ENCODE assay signal across 24 mouse cellular contexts in genomic region chr9:20685081-20685861, GRCm38 (mm10). TPM values are rescaled to one million over a fixed set of nuclear protein-coding genes. Genes with fewer than 3 reads are reported as not detected.
DNase-seq lines count a peak whose midpoint lies in the region; ATAC-seq and TF ChIP-seq lines count a peak whose summit lies in the region.
"Had no signal": no experiment of that assay in that cellular context is flagged by ENCODE, and none has a peak within 500 bp of the region (broad histone marks: within the 10 kb centered on the region; RNA-seq: fewer than 3 reads in every experiment).

No protein-coding gene starts in this region.

- H3K79me2 ChIP-seq in CH12.LX (replicated peaks; ENCODE audit: control insufficient read depth, extremely low read depth, insufficient read depth, poor library complexity, severe bottlenecking): no peaks in the 10 kb centered on the region

- dilution Hi-C loops in CH12.LX (cut with MboI; ENCODE audit: extremely low pct_ligation_motif_present, extremely low pct_unique_long_range_greater_than_20kb, low sequenced_read_pairs): no loop called here

- in situ Hi-C loops in CH12.LX (cut with MboI; ENCODE audit: low pct_ligation_motif_present, low pct_unique_long_range_greater_than_20kb, low sequenced_read_pairs): no loop called here

- no peak overlapping the region for H3K4me3 ChIP-seq in CH12.LX (replicated peaks in 1 of 3; ENCODE audit: low read depth in 2 of 3, low read length in 2 of 3, poor library complexity in 1 of 3)
- H3K4me3 ChIP-seq in forebrain, embryonic 16.5 days (replicated peaks; ENCODE audit: low read length): no peak overlapping the region
- H3K4me3 ChIP-seq: forebrain, embryonic 12.5 days; hindbrain, embryonic 12.5 days; neural tube, embryonic 13.5 days; stomach, embryonic 15.5 days had no signal

- intact Hi-C loops in left cerebral cortex, postnatal 36 days (cut with DNase I): loop anchor here (5.0 kb wide), 1 partner anchor 42 kb away; no protein-coding TSS in a partner anchor

- TF ChIP-seq CTCF in CH12.LX (conservative IDR thresholded peaks at IDR 0.05 in 1 of 2, IDR thresholded peaks at IDR 0.05 in 1 of 2; ENCODE audit: low read depth in 2 of 2, low read length in 2 of 2): no peak

- H3K36me3 ChIP-seq in CH12.LX (replicated peaks in 1 of 2; ENCODE audit: control insufficient read depth in 1 of 2, insufficient read depth in 1 of 2, low read length in 1 of 2): no peaks in the 10 kb centered on the region
- H3K36me3 ChIP-seq in forebrain, embryonic 16.5 days (ENCODE audit: control insufficient read depth, insufficient read depth): no peaks in the 10 kb centered on the region
- H3K36me3 ChIP-seq: forebrain, embryonic 12.5 days; hindbrain, embryonic 12.5 days; neural tube, embryonic 13.5 days; stomach, embryonic 15.5 days had no signal

- no peak for TF ChIP-seq EP300 in CH12.LX (IDR thresholded peaks at IDR 0.05; ENCODE audit: low read length)

- peak; percentile 42 for DNase-seq in layer of hippocampus, adult 11-12 months (ENCODE audit: low spot score)
- no peak for DNase-seq in layer of hippocampus, adult 9-10 months (ENCODE audit: low spot score)
- DNase-seq in CH12.LX (ENCODE audit: extremely low read depth): no peak
- DNase-seq in frontal cortex, postnatal 10 days (ENCODE audit: low spot score in 2 of 2): peak; percentile 51 to 62
- peak; percentile 74 to 76 for DNase-seq in left cerebral cortex, postnatal 36 days (ENCODE audit: low spot score in 2 of 2)
- DNase-seq in spleen, postnatal 4 days (ENCODE audit: low spot score in 2 of 2): no peak
- DNase-seq in embryo, embryonic 9.5 days (ENCODE audit: extremely low spot score): no peak
- DNase-seq: adrenal gland, postnatal 25 days; B cell, adult 2 months; cerebellum, adult 9-11 months; embryo, embryonic 11 days; gastrocnemius, postnatal 14 days; kidney, adult 8-10 months; liver; lung, adult 2 months; lung, postnatal 36 days had no signal

- H3K27me3 ChIP-seq in CH12.LX (replicated peaks): peaks cover 4% of the 10 kb centered on the region
- H3K27me3 ChIP-seq in forebrain, embryonic 16.5 days (replicated peaks; ENCODE audit: control insufficient read depth, insufficient read depth, low read length): no peaks in the 10 kb centered on the region
- H3K27me3 ChIP-seq: hindbrain, embryonic 12.5 days; neural tube, embryonic 13.5 days; stomach, embryonic 15.5 days had no signal

- no peaks in the 10 kb centered on the region for H3K9me3 ChIP-seq in CH12.LX (replicated peaks; ENCODE audit: low read length)
- no peaks in the 10 kb centered on the region for H3K9me3 ChIP-seq in forebrain, embryonic 16.5 days (ENCODE audit: control insufficient read depth, low read length)
- H3K9me3 ChIP-seq: forebrain, embryonic 12.5 days; hindbrain, embryonic 12.5 days; neural tube, embryonic 13.5 days; stomach, embryonic 15.5 days had no signal

- peaks cover 0 to 9% of the 10 kb centered on the region in 2 experiments; a peak in 3 of 4 replicates for H3K4me1 ChIP-seq in CH12.LX (ENCODE audit: control insufficient read depth in 1 of 2, insufficient read depth in 2 of 2)
- H3K4me1 ChIP-seq in forebrain, embryonic 16.5 days (replicated peaks; ENCODE audit: control insufficient read depth, insufficient read depth, low read length): peaks cover 12% of the 10 kb centered on the region
- H3K4me1 ChIP-seq: stomach, embryonic 15.5 days had no signal

- H3K9ac ChIP-seq in CH12.LX (ENCODE audit: insufficient read depth, low read depth): no peak overlapping the region
- no peak overlapping the region for H3K9ac ChIP-seq in forebrain, embryonic 16.5 days (replicated peaks; ENCODE audit: low read depth, low read length)
- H3K9ac ChIP-seq: forebrain, embryonic 12.5 days; hindbrain, embryonic 12.5 days; neural tube, embryonic 13.5 days; stomach, embryonic 15.5 days had no signal

- no peak for ATAC-seq in forebrain, embryonic 16.5 days
- ATAC-seq: activated CD4-positive, CD25-positive, alpha-beta regulatory T cell, adult 4 months; inflammation-experienced regulatory T-cells, adult 6 months had no signal

- no peak for TF ChIP-seq POLR2A in CH12.LX (IDR thresholded peaks at IDR 0.05; ENCODE audit: low read depth, low read length)

- WGBS in forebrain, embryonic 16.5 days: 46% methylated on average over 17 of the region's 17 CpGs

- H3K27ac ChIP-seq in CH12.LX (ENCODE audit: insufficient read depth, low read depth): no peak overlapping the region
- no peak overlapping the region for H3K27ac ChIP-seq in forebrain, embryonic 16.5 days (ENCODE audit: low read length)
- H3K27ac ChIP-seq: forebrain, embryonic 12.5 days; hindbrain, embryonic 12.5 days; neural tube, embryonic 13.5 days; stomach, embryonic 15.5 days had no signal

- 0 out of 2 replicates have a peak overlapping the region, but pooled peaks have one; percentile 37 for H3K4me2 ChIP-seq in CH12.LX (ENCODE audit: insufficient read depth, low read depth, poor library complexity, severe bottlenecking)
- H3K4me2 ChIP-seq in forebrain, embryonic 16.5 days (ENCODE audit: low read length): no peak overlapping the region
- H3K4me2 ChIP-seq: forebrain, embryonic 12.5 days; hindbrain, embryonic 12.5 days; midbrain, embryonic 11.5 days; neural tube, embryonic 13.5 days; stomach, embryonic 15.5 days had no signal

- no peak for TF ChIP-seq RAD21 in CH12.LX (IDR thresholded peaks at IDR 0.05; ENCODE audit: low read depth, low read length)

TF ChIP-seq in CH12.LX, 34 proteins besides CTCF, POLR2A, EP300 and RAD21:
- no peak for TF ChIP-seq SIN3A (IDR thresholded peaks at IDR 0.05; ENCODE audit: low read length)

RNA-seq across cellular contexts. Expression of gene Pin1, which starts 33.4 kb away (rescaled TPM):
- 43.0 and 55.8 TPM in 2 replicates for total RNA-seq in CH12.LX (2012; rRNA removed)
- total RNA-seq in CH12.LX (2014; rRNA removed): 48.6 and 51.4 TPM in 2 replicates
- 37.0 and 38.3 TPM in 2 replicates for polyA plus RNA-seq in CH12.LX (2012; ENCODE audit: insufficient read length, low read depth)
- 10 to 100 TPM; 42.4 to 43.8 TPM for total RNA-seq in left cerebral cortex, postnatal 36 days (2021)
- polyA plus RNA-seq in forebrain, embryonic 16.5 days (2015; fragmentation: Nextera tagmentation; extraction: Ambion mirVana): 58.9 and 63.2 TPM in 2 replicates

RNA-seq across cellular contexts. Expression of gene Fbxl12, which starts 40.7 kb away (rescaled TPM):
- total RNA-seq in CH12.LX (2012; rRNA removed) (4.2 and 5.0 TPM in 2 replicates), CH12.LX (2014; rRNA removed) (3.7 and 4.0 TPM in 2 replicates)
- polyA plus RNA-seq in CH12.LX (2012; ENCODE audit: insufficient read length, low read depth): 10.5 and 13.7 TPM in 2 replicates
- total RNA-seq in left cerebral cortex, postnatal 36 days (2021): 10 to 100 TPM; 15.3 to 27.6 TPM
- 15.0 and 16.2 TPM in 2 replicates for polyA plus RNA-seq in forebrain, embryonic 16.5 days (2015; fragmentation: Nextera tagmentation; extraction: Ambion mirVana)

RNA-seq across cellular contexts. Expression of gene Ubl5, which starts 42.6 kb away (rescaled TPM):
- total RNA-seq in CH12.LX (2012; rRNA removed): 264 and 291 TPM in 2 replicates
- total RNA-seq in CH12.LX (2014; rRNA removed): 134 and 155 TPM in 2 replicates
- 264 and 328 TPM in 2 replicates for polyA plus RNA-seq in CH12.LX (2012; ENCODE audit: insufficient read length, low read depth)
- total RNA-seq in left cerebral cortex, postnatal 36 days (2021): 100 to 1,000 TPM; 289 to 334 TPM
- 467 and 469 TPM in 2 replicates for polyA plus RNA-seq in forebrain, embryonic 16.5 days (2015; fragmentation: Nextera tagmentation; extraction: Ambion mirVana)

Comparison
In these comparisons a context has a peak if more than half of its experiments do, and no peak if none do; other contexts are left out.
1. DNase-seq: peak in layer of hippocampus, adult 11-12 months (single experiment), frontal cortex, postnatal 10 days (2 of 2) and left cerebral cortex, postnatal 36 days (2 of 2); none in layer of hippocampus, adult 9-10 months (single experiment), CH12.LX (single experiment), spleen, postnatal 4 days (0 of 2) and embryo, embryonic 9.5 days (single experiment).